Mouse (Mus musculus) E14TG2a.4 (cell line): ENCODE measurements around the gene Sstr5.

ENCODE experiments used
- H3K27me3 ChIP-seq: 2 replicates; pipeline ENCODE4 v1.6.1; 2014; ENCODE audit warnings: low read length, control low read depth; ENCODE audit not compliant: insufficient read depth
- H3K36me3 ChIP-seq: 2 replicates; pipeline ENCODE4 v1.6.1; 2014; ENCODE audit warnings: low read length, control low read depth; ENCODE audit not compliant: insufficient read depth
- H3K4me1 ChIP-seq: replicated peaks from 2 replicates; pipeline ENCODE4 v1.6.1; 2014; ENCODE audit warnings: low read depth, low read length, control low read depth
- H3K4me3 ChIP-seq: replicated peaks from 2 replicates; pipeline ENCODE4 v1.5.1; 2014; ENCODE audit warnings: mild to moderate bottlenecking, low read length
- H3K9me3 ChIP-seq: 2 replicates; pipeline ENCODE4 v1.6.1; 2014; ENCODE audit warnings: low read length, control low read depth
- CTCF ChIP-seq: conservative IDR thresholded peaks from 2 replicates; pipeline ENCODE4 v1.5.1; 2014; ENCODE audit warnings: low read length
- NANOG ChIP-seq: IDR thresholded peaks from 2 replicates; pipeline ENCODE4 v1.6.1; 2014; ENCODE audit warnings: borderline replicate concordance, low read length, mixed read lengths
- POU5F1 ChIP-seq: IDR thresholded peaks from 2 replicates; pipeline ENCODE4 v1.6.1; 2014; ENCODE audit warnings: low read length, borderline replicate concordance

The Sstr5 gene

DNA sequence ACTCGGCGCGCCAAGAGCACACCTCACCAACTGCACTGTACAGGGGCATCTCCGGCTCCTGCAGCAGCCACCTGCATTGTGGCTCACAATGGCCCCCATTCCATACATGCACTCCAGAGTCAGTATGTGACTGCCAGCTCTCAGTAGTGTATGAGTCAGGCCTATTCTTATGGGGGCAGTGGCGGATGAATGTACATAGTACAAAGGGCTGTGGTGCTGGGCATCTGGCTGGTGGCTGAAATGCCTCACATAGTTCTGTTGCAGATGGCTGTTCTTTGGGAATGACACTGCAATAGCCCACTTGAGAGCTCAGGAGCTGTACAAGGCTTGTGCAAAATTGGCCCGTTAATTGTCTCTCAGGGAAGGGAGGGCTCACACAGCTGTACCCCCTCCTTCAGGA lies 15.0 kb downstream of the Sstr5 start:
- TF ChIP-seq NANOG (no peak), CTCF (no peak), POU5F1 (no peak)
- no peaks in the 10 kb centered on the region for H3K9me3 ChIP-seq
- no peaks in the 10 kb centered on the region for H3K4me1 ChIP-seq
- peaks cover 82% of the 10 kb centered on the region for H3K27me3 ChIP-seq
- H3K36me3 ChIP-seq, result no peaks in the 10 kb centered on the region
- H3K4me3 ChIP-seq, result no peak overlapping the region

DNA sequence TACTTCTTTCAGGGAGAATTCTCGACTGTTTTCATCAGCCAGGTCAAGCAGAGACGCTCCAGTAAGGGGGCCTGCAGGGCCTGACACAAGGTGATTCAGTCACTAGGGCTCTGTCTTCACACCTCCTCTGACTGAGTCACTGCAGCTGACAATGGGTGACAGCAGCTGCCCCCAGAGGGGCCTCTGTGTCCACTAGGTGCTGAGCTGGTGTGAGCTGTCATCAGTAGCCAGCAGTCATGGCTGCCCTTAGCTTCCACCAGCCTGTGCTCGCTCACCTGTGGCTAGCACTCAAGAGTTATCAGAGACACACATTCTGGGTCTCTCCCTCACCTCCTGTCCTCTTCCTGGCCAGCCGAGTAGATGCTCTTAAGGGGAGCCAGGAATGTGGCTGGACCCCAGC lies 16.3 kb downstream of the Sstr5 start:
- TF ChIP-seq NANOG, result no peak
- H3K4me1 ChIP-seq, result peaks cover 11% of the 10 kb centered on the region
- H3K9me3 ChIP-seq, result no peaks in the 10 kb centered on the region
- H3K27me3 ChIP-seq, result peaks cover 81% of the 10 kb centered on the region
- H3K4me3 ChIP-seq, result no peak overlapping the region
- H3K36me3 ChIP-seq, result no peaks in the 10 kb centered on the region

GRCm38 (mm10) chr17:25480152-25480551 lies 16.9 kb downstream of the Sstr5 start:
- H3K4me1 ChIP-seq, result peaks cover 18% of the 10 kb centered on the region
- H3K27me3 ChIP-seq, result peaks cover 82% of the 10 kb centered on the region
- H3K9me3 ChIP-seq, result no peaks in the 10 kb centered on the region
- no peaks in the 10 kb centered on the region for H3K36me3 ChIP-seq
- TF ChIP-seq POU5F1, result no peak
- no peak for TF ChIP-seq NANOG
- TF ChIP-seq CTCF, result no peak
- no peak overlapping the region for H3K4me3 ChIP-seq

DNA sequence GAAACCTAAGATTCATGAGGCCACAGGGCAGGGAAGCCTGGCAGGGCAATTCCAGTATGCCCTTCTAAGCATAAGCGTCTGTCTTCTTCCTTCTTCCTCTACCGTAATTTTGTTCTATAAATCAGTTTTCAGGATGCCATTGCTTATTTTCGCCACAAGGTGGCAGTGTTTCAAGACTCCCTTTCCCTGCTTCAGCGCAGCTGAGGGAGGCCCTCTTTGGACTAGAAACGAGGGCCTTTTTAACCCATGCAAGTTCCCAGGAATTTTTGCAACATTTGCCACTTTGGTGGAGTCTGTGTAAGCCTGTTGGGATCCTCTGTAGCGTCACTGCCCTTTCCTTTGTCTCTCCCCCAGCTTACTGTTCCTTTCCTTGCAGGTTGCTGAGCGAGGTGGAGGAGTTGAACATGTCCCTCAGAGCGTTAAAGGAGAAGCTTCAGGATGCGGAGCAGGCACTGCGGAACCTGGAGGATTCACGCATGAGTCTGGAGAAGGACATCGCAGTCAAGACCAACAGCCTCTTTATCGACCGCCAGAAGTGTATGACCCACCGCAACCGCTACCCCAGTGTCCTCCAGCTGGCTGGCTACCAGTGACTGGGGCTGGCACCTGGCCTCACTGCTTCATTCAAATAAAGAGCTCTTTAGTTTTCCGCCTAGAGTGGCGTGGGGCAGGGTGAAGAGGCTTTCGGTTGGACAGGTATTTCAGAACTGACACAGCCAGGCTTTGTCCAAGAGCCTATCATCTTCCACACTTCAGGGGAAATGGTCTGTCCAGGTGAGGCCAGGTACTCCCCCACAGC lies 20.9 kb downstream of the Sstr5 start:
- Histone ChIP-seq H3K36me3 (no peaks in the 10 kb centered on the region), H3K4me1 (peaks cover 40% of the 10 kb centered on the region)

DNA sequence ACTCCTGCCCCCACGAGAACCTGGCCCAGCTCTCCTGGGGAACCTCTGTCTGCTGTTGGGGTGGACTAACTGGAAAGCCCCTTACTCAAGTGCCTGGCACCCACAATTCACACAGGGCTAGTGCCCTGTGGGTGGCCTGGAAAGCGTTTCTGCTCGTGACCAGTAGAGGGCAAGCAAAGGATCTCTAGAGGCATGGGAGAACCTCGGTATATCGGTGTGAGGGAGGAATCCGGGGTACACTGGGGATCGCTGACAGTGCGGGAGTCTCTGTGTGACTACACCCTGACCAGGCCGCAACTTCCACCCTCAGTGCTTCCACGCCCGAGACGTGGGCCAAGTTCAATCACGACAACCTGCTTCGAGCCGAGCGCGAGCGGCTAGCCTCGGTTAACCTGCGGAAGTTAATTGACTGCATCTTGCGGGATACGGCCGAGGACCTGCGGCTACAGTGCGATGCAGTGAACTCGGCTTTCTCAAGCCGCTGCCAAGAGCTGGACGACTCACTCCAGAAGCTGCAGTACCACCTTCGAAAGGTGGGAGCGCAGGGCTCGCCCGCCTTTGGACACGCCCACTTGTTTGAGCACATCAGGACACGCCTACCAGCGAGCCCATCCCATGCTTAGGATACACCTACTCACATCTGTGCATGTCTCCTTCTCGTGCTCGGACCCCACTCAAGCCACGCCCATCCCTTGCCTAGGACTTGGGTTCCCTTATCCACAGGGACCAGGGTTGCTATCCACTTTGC lies 22.6 kb downstream of the Sstr5 start:
- peaks cover 40% of the 10 kb centered on the region for H3K4me1 ChIP-seq
- no peaks in the 10 kb centered on the region for H3K9me3 ChIP-seq
- TF ChIP-seq POU5F1 (no peak), CTCF (peak; percentile 56)
- peak overlapping the region; percentile 70 for H3K4me3 ChIP-seq
- H3K36me3 ChIP-seq, result no peaks in the 10 kb centered on the region
- H3K27me3 ChIP-seq, result peaks cover 80% of the 10 kb centered on the region

More for the DNA sequence above, 20.9 kb downstream of the Sstr5 start:
- Histone ChIP-seq H3K27me3 (peaks cover 90% of the 10 kb centered on the region), H3K9me3 (no peaks in the 10 kb centered on the region), H3K4me3 (peak overlapping the region; percentile 49; the same call in 1 of the 2 replicates)
- TF ChIP-seq NANOG, result no peak
- TF ChIP-seq CTCF, result peak; percentile 75

GRCm38 (mm10) chr17:25472044-25472443 lies 25.0 kb downstream of the Sstr5 start:
- no peaks in the 10 kb centered on the region for H3K9me3 ChIP-seq

DNA sequence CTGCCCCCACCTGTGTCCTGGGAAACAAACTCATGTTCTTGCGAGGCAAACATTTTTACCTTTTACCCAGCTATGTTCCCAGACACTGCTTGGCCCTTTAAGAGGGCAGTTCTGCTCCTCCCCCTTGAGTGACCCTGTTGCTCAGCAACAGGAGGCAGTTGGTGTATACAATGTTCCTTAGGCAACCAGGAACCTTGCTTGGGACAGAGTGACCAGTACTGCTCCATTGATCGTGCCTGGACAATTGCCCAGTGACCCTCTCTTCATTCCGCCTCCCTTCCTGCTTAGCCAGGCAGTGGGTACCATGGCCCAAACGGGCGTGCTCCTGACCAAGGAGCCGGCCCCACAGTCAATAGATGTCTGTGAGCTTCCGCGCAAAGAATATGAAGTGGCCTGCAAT lies 25.7 kb downstream of the Sstr5 start:
- peak overlapping the region; percentile 69 for H3K4me3 ChIP-seq

More at GRCm38 (mm10) chr17:25472044-25472443, 25.0 kb downstream of the Sstr5 start:
- peaks cover 40% of the 10 kb centered on the region for H3K4me1 ChIP-seq
- TF ChIP-seq POU5F1 (no peak), NANOG (no peak), CTCF (no peak)
- peaks cover 57% of the 10 kb centered on the region for H3K27me3 ChIP-seq
- H3K4me3 ChIP-seq, result peak overlapping the region; percentile 69
- no peaks in the 10 kb centered on the region for H3K36me3 ChIP-seq

GRCm38 (mm10) chr17:25469798-25470197 lies 27.3 kb downstream of the Sstr5 start:
- Histone ChIP-seq H3K36me3 (no peaks in the 10 kb centered on the region), H3K4me3 (no peak overlapping the region), H3K4me1 (peaks cover 19% of the 10 kb centered on the region), H3K9me3 (no peaks in the 10 kb centered on the region), H3K27me3 (peaks cover 41% of the 10 kb centered on the region)
- TF ChIP-seq NANOG (no peak), POU5F1 (no peak), CTCF (peak; percentile 39; the same call in 1 of the 2 replicates)

More for the DNA sequence above, 25.7 kb downstream of the Sstr5 start:
- TF ChIP-seq POU5F1, result no peak
- no peak for TF ChIP-seq NANOG
- no peak for TF ChIP-seq CTCF
- Histone ChIP-seq H3K36me3 (no peaks in the 10 kb centered on the region), H3K9me3 (no peaks in the 10 kb centered on the region), H3K27me3 (peaks cover 51% of the 10 kb centered on the region), H3K4me1 (peaks cover 34% of the 10 kb centered on the region)

DNA sequence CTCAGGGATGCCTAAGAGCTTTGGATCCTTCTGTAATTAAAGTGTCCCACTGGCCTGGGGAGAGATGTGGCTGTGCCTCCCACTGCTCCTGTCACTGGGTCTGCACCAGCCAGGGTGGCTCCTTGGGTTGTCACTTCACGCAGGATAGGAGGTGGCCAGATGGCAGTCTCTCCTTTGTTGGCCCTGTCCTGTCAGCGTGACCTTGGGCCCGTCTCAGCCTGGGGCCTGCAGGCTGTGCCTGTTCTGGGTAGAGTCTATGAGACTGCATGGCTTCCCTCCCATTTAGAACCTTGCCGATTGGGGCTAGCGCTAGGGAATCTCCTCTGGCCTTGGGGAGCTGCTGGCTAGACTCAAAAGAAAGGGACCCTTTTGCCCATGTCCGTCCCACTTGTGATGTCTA lies 28.8 kb downstream of the Sstr5 start:
- Histone ChIP-seq H3K4me3 (no peak overlapping the region), H3K27me3 (peaks cover 28% of the 10 kb centered on the region)
- TF ChIP-seq CTCF (no peak), POU5F1 (no peak), NANOG (no peak)

More for the DNA sequence above, 28.8 kb downstream of the Sstr5 start:
- H3K4me1 ChIP-seq, result peaks cover 10% of the 10 kb centered on the region
- no peaks in the 10 kb centered on the region for H3K36me3 ChIP-seq
- H3K9me3 ChIP-seq, result no peaks in the 10 kb centered on the region
